Mouse (Mus musculus) heart, postnatal 0 days (tissue): ENCODE measurements at regions not wholly inside any gene's neighbourhood (a gene's known extent, or its start where the extent isn't known, plus 50 kb on each side); places are given as distances from the start of the nearest gene placed in this dataset.

Experiments used
- ATAC-seq: fragments of 200-750 bp; cut with Nextera tagmentation; 2 replicates; pipeline ENCODE4 v1.8.0; 2017; ENCODE audit warnings: low read depth, moderate number of reproducible peaks, moderate library complexity; ENCODE audit not compliant: insufficient read depth
- DNase-seq: peaks from one replicate; pipeline ENCODE4 v3.0.0-alpha.2; 2016; ENCODE audit warnings: low spot score
- H3K27ac ChIP-seq: fragments of 300-500 bp; sonication (generic); 2 replicates; pipeline ENCODE4 v1.5.1; 2014; ENCODE audit warnings: low read depth, mild to moderate bottlenecking
- H3K27me3 ChIP-seq: fragments of 300-500 bp; sonication (generic); 2 replicates; pipeline ENCODE4 v1.6.1; 2014; ENCODE audit warnings: low read length, mixed read lengths; ENCODE audit not compliant: control insufficient read depth, insufficient read depth
- H3K36me3 ChIP-seq: fragments of 300-500 bp; sonication (generic); replicated peaks from 2 replicates; pipeline ENCODE4 v1.6.1; 2014; ENCODE audit warnings: low read length, mixed read lengths; ENCODE audit not compliant: control insufficient read depth, insufficient read depth
- H3K4me1 ChIP-seq: fragments of 300-500 bp; sonication (generic); 2 replicates; pipeline ENCODE4 v1.6.1; 2014; ENCODE audit warnings: antibody characterized with exemption; ENCODE audit not compliant: control insufficient read depth, insufficient read depth
- H3K4me2 ChIP-seq: fragments of 300-500 bp; sonication (generic); 2 replicates; pipeline ENCODE4 v1.6.1; 2014; ENCODE audit warnings: low read depth, mild to moderate bottlenecking, low read length, moderate library complexity
- H3K4me3 ChIP-seq: fragments of 300-500 bp; sonication (generic); 2 replicates; pipeline ENCODE4 v1.5.1; 2014; ENCODE audit warnings: low read depth, low read length
- H3K9ac ChIP-seq: fragments of 300-500 bp; sonication (generic); replicated peaks from 2 replicates; pipeline ENCODE4 v1.6.1; 2014; ENCODE audit warnings: low read depth, low read length, mixed read lengths
- H3K9me3 ChIP-seq: fragments of 300-500 bp; sonication (generic); replicated peaks from 2 replicates; pipeline ENCODE4 v1.6.1; 2016; ENCODE audit warnings: low read length; ENCODE audit not compliant: control insufficient read depth
- CTCF ChIP-seq: IDR thresholded peaks from 2 replicates; pipeline ENCODE4 v1.5.1; 2016; ENCODE audit warnings: antibody characterized with exemption, control low read depth, low read depth
- EP300 ChIP-seq: IDR thresholded peaks from 2 replicates; pipeline ENCODE4 v1.6.1; 2016; ENCODE audit warnings: antibody characterized with exemption, low read depth
- WGBS: fragments of 180-500 bp; shearing (Covaris S2); extraction: QIAGEN DNeasy Blood & Tissue Kit; methylation state at CpG from one replicate; pipeline ENCODE4 v1.1.7; 2014; 5-methylcytosine and 5-hydroxymethylcytosine counted together

DNA sequence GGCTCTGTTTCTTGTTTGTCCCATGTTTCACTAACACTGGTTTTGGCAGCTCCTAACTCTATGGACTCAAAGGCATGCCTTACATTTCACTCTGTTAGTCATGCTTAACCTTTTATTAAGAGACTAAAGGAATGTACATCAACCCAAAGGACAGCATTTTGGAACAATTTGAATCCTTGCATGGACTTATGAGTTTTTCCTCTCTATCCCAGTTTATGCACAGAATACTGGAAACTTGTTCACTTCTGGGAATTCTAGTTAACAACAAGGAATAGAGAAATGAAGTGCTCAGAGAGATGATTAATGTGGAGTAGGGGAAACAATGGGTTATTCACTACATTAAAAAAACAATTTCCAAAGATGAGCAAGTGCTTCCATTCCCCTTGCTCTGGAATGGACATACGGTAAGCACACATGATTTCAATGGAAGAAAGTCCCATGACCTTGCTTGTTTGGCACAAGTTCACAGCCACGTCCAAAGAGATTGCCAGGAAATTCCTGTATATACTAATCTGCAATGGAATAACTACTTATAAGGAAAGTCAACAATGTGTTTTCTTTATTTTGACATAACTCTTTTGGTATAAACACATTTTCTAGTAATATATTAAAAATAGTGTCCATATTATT lies 313.9 kb upstream of the Rasgrp1 start:
- ATAC-seq (no peak), DNase-seq (no peak)
- WGBS = 35% methylated on average over 2 of the region's 2 CpGs
- Histone ChIP-seq H3K27me3 (no peaks in the 10 kb centered on the region), H3K36me3 (no peaks in the 10 kb centered on the region), H3K4me3 (no peak overlapping the region), H3K27ac (no peak overlapping the region), H3K9me3 (no peaks in the 10 kb centered on the region), H3K9ac (no peak overlapping the region), H3K4me1 (0 out of 2 replicates have a peak, but pooled peaks cover 4% of the 10 kb centered on the region), H3K4me2 (no peak overlapping the region)
- TF ChIP-seq EP300 (no peak), CTCF (no peak)

GRCm38 (mm10) chr2:117660217-117660924 lies 317.6 kb upstream of the Rasgrp1 start:
- TF ChIP-seq CTCF = no peak
- TF ChIP-seq EP300 = no peak
- no peak overlapping the region for H3K4me3 ChIP-seq
- DNase-seq (no peak), ATAC-seq (no peak)
- H3K9me3 ChIP-seq = no peaks in the 10 kb centered on the region
- WGBS = 65% methylated on average over 3 of the region's 3 CpGs
- H3K27ac ChIP-seq = no peak overlapping the region
- H3K9ac ChIP-seq = no peak overlapping the region
- H3K27me3 ChIP-seq = no peaks in the 10 kb centered on the region
- H3K36me3 ChIP-seq = no peaks in the 10 kb centered on the region
- no peak overlapping the region for H3K4me2 ChIP-seq
- no peaks in the 10 kb centered on the region for H3K4me1 ChIP-seq

DNA sequence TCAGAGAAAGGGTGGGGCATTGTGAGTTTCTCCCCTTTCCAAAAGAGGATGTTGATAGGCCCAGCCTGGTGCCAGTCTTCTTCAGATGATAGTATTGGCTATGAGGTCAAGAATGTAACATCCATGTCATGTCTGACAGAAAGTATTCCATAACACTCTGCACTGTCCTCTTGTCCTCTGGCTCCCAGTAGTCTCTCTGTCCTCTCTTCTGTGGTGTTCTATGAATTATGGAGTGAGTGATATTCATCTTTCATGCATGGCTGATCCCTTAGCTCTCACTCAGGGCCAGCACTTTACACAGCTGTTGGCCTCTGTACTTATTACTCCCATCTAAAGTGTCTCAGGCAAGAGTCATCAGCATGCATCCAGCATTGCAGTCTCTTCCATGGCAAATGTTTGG lies 319.9 kb upstream of the Rasgrp1 start:
- Histone ChIP-seq H3K9me3 (no peaks in the 10 kb centered on the region), H3K4me3 (no peak overlapping the region), H3K4me2 (no peak overlapping the region), H3K27me3 (no peaks in the 10 kb centered on the region), H3K4me1 (no peaks in the 10 kb centered on the region), H3K36me3 (no peaks in the 10 kb centered on the region), H3K9ac (no peak overlapping the region), H3K27ac (no peak overlapping the region)
- TF ChIP-seq CTCF (no peak), EP300 (no peak)
- no peak for ATAC-seq
- no peak for DNase-seq

DNA sequence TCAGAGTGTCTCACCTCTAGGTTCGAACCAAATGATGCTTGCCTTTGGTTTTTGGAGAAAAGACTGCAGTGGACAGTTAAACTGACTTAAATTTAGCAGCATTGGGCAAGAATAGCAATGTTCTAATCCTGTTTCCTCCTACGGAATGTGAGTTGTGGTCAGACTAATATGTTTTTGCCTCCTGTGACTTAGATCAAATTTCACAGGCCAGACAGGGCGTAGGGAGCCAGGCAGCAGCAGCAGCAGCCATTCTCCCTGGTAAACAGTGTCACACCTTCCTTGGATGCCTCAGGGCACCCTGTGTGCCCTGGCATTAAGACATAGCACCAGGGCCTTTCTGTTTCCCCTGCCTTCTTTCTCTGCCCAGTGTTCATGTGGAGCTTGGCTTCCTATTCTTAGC lies 323.7 kb upstream of the Rasgrp1 start:
- no peak overlapping the region for H3K9ac ChIP-seq
- no peak for DNase-seq
- 64% methylated on average over 3 of the region's 3 CpGs for WGBS
- H3K4me1 ChIP-seq = no peaks in the 10 kb centered on the region
- ATAC-seq = no peak
- H3K4me3 ChIP-seq = no peak overlapping the region
- TF ChIP-seq EP300 (no peak), CTCF (no peak)
- no peak overlapping the region for H3K4me2 ChIP-seq
- no peaks in the 10 kb centered on the region for H3K27me3 ChIP-seq
- H3K9me3 ChIP-seq = no peaks in the 10 kb centered on the region
- H3K27ac ChIP-seq = no peak overlapping the region
- H3K36me3 ChIP-seq = no peaks in the 10 kb centered on the region

- H3K27ac ChIP-seq = no peak overlapping the region
- H3K27me3 ChIP-seq = no peaks in the 10 kb centered on the region
- no peak for ATAC-seq
- H3K4me3 ChIP-seq = no peak overlapping the region
- H3K9ac ChIP-seq = no peak overlapping the region
- no peaks in the 10 kb centered on the region for H3K36me3 ChIP-seq
- H3K4me1 ChIP-seq = no peaks in the 10 kb centered on the region
- no peak overlapping the region for H3K4me2 ChIP-seq
- no peak for TF ChIP-seq CTCF
- no peak for TF ChIP-seq EP300
- DNase-seq = no peak
- no peaks in the 10 kb centered on the region for H3K9me3 ChIP-seq
Observed at GRCm38 (mm10) chr2:117668137-117668536, 325.3 kb upstream of the Rasgrp1 start.

DNA sequence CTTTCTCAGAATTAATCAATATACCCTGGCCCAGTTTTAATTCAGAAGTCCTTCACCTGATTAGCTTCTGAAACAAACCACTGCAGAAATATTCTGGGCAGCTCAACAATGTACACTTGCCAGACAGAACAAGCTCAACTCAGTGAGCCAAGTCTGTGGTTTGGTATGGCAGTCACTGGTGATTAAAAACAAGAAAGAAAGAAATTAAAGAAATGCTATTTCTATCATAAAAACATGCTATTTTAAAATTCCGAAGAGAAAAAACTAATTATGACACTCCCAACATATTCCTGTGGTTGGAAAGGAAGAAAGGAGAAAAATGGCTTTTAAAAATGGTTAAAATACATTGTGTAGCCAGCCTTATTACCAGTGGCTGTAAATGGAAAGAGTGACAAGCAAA lies 332.1 kb upstream of the Rasgrp1 start:
- Histone ChIP-seq H3K27ac (no peak overlapping the region), H3K27me3 (no peaks in the 10 kb centered on the region), H3K36me3 (no peaks in the 10 kb centered on the region), H3K4me3 (no peak overlapping the region), H3K9ac (no peak overlapping the region), H3K4me2 (no peak overlapping the region), H3K4me1 (peaks cover 9% of the 10 kb centered on the region; the same call in 1 of the 2 replicates), H3K9me3 (no peaks in the 10 kb centered on the region)
- TF ChIP-seq CTCF (no peak), EP300 (no peak)
- DNase-seq = no peak
- ATAC-seq = no peak
- 59% methylated on average over 1 of the region's 1 CpGs for WGBS
